Mouse (Mus musculus): ENCODE measurements around the gene Vmn1r71. TPM values are rescaled to one million over a fixed set of nuclear protein-coding genes. Genes with fewer than 3 reads are reported as not detected.

Gene Vmn1r71
- not detected for polyA plus RNA-seq (2017; shearing (Covaris generic))

GRCm38 (mm10) chr7:10754264-10754663 is at the start of gene Vmn1r71:
Gene Vmn1r71 (minus strand): TSS chr7:10754364.

Other genes with a start within 250 kb of the Vmn1r71 start
- not detected for gene Vmn1r68, start 195.9 kb downstream of the Vmn1r71 start, polyA plus RNA-seq (2017; shearing (Covaris generic))
- gene Vmn1r69, start 140.7 kb downstream of the Vmn1r71 start, polyA plus RNA-seq (2017; shearing (Covaris generic)) = not detected
- gene Vmn1r70, start 122.8 kb downstream of the Vmn1r71 start, polyA plus RNA-seq (2017; shearing (Covaris generic)) = not detected
- gene Nlrp4b, start 66.6 kb downstream of the Vmn1r71 start, polyA plus RNA-seq (2017; shearing (Covaris generic)) = not detected
- not detected for gene Zscan4b, start 150.7 kb upstream of the Vmn1r71 start, polyA plus RNA-seq (2017; shearing (Covaris generic))